Mouse (Mus musculus) liver, embryonic 13.5 days (tissue): ENCODE results near the gene Krtap3-3. TPM values are rescaled to one million over a fixed set of nuclear protein-coding genes. Genes with fewer than 3 reads are reported as not detected.
A peak's percentile ranks its signal among the peaks of the same experiment; 100 is the strongest.
"Not testable (repeated sequence)": the region's sequence is repeated elsewhere in the genome, so short reads cannot be mapped to it uniquely, and the experiment has no call there.

ENCODE experiments used
- ATAC-seq: fragments of 200-750 bp; cut with Nextera tagmentation; 2 replicates; pipeline ENCODE4 v1.8.0; 2017; ENCODE audit warnings: low read depth, mild to moderate bottlenecking, moderate number of reproducible peaks, moderate library complexity
- DNase-seq: peaks from one replicate; pipeline ENCODE4 v3.0.0; 2022
- H3K27ac ChIP-seq: fragments of 300-500 bp; sonication (generic); 2 replicates; pipeline ENCODE4 v1.5.1; 2015; ENCODE audit warnings: moderate library complexity, mild to moderate bottlenecking, inconsistent platforms
- H3K27me3 ChIP-seq: fragments of 300-500 bp; sonication (generic); 2 replicates; pipeline ENCODE4 v1.6.1; 2015; ENCODE audit warnings: mild to moderate bottlenecking, inconsistent platforms
- H3K36me3 ChIP-seq: fragments of 300-500 bp; sonication (generic); 2 replicates; pipeline ENCODE4 v1.6.1; 2015; ENCODE audit warnings: mild to moderate bottlenecking, inconsistent platforms
- H3K4me1 ChIP-seq: fragments of 300-500 bp; sonication (generic); replicated peaks from 2 replicates; pipeline ENCODE4 v1.6.1; 2015; ENCODE audit warnings: inconsistent platforms
- H3K4me2 ChIP-seq: fragments of 300-500 bp; sonication (generic); 2 replicates; pipeline ENCODE4 v1.6.1; 2015; ENCODE audit warnings: inconsistent platforms, mild to moderate bottlenecking, moderate library complexity
- H3K4me3 ChIP-seq: fragments of 300-500 bp; sonication (generic); replicated peaks from 2 replicates; pipeline ENCODE4 v1.5.1; 2015; ENCODE audit warnings: mild to moderate bottlenecking, inconsistent platforms
- H3K9ac ChIP-seq: fragments of 300-500 bp; sonication (generic); 2 replicates; pipeline ENCODE4 v1.6.1; 2015; ENCODE audit warnings: mild to moderate bottlenecking, inconsistent platforms
- H3K9me3 ChIP-seq: fragments of 300-500 bp; sonication (generic); replicated peaks from 2 replicates; pipeline ENCODE4 v1.6.1; 2016; ENCODE audit warnings: inconsistent platforms
- WGBS: fragments of 180-500 bp; shearing (Covaris S2); methylation state at CpG from one replicate; pipeline ENCODE4 v1.1.7; 2015; ENCODE audit not compliant: insufficient replicate concordance; 5-methylcytosine and 5-hydroxymethylcytosine counted together
- polyA plus RNA-seq: library from polyadenylated mRNA; unstranded; fragments of >200 nt; fragmentation: Nextera tagmentation; extraction: Ambion mirVana; gene quantifications from 2 replicates; pipeline ENCODE4 v1.2.1, GENCODE M21; 2015

The Krtap3-3 gene
- not detected in 2 replicates for polyA plus RNA-seq

DNA sequence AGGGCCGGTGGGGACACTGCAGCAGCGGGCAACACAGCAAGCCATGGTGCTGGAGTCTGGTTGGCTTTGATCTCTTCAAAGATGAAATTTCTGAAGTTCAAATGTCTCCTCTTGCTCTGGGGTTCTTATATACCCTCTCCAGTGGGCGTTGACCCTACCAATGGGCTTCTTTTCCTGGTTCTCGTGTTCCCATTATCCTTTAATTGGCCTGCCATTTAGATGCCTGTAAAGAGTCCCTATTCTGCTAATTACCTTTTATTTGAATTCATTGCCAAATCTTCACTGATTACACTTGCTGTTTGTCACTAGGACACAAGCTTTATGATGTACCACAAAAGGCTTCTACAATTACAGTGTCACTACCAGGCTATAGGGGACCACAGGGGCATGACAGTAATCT, at the start of gene Krtap3-3:
Krtap3-3 (minus strand) TSS at position 101 of the 400 bp plus-strand sequence.
- H3K4me2 ChIP-seq: no peak within 1 kb of the TSS
- no peak within 1 kb of the TSS for H3K4me3 ChIP-seq
- H3K27me3 ChIP-seq: no peaks in the 10 kb centered on the region
- H3K4me1 ChIP-seq: no peaks in the 10 kb centered on the region
- no peak within 1 kb of the TSS for H3K9ac ChIP-seq
- DNase-seq (no peak), ATAC-seq (no peak)
- H3K36me3 ChIP-seq: no peaks in the 10 kb centered on the region
- no peak within 1 kb of the TSS for H3K27ac ChIP-seq
- WGBS: 48% methylated on average over 4 of the region's 4 CpGs
- no peaks in the 10 kb centered on the region for H3K9me3 ChIP-seq

DNA sequence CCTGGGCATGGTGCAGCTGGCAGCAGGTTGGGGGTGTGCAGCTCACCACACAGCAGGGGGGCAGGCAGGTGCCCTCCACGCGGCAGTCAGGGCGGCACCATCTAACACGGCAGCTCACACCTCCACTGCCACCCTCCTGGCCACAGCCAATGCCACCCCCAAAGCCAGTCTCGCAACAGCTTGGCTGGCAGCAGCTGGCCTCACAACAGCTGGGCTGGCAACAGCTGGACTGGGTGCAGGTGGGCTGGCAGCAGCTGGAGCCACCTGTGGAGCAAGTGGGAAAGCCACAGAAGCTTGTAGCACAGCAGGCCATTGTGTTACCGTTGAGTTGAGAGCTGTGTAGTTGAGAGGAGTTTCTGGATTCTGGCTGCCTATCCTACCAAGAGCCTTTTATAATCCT, 47.1 kb upstream of the Krtap3-3 start, which contains the start of gene Krtap9-3:
Krtap9-3 (minus strand) TSS at position 364 of the 400 bp plus-strand sequence.
- H3K4me1 ChIP-seq, H3K4me2 ChIP-seq, H3K36me3 ChIP-seq, DNase-seq, H3K27me3 ChIP-seq, H3K9me3 ChIP-seq, ATAC-seq, H3K9ac ChIP-seq, H3K4me3 ChIP-seq, H3K27ac ChIP-seq: not testable (repeated sequence)
- 67% methylated on average over 6 of the region's 6 CpGs for WGBS

GRCm38 (mm10) chr11:99590981-99591380, 40.3 kb upstream of the Krtap3-3 start, which contains the start of gene Krtap1-3:
Krtap1-3 (minus strand) TSS chr11:99591339.
- Histone ChIP-seq H3K4me3 (no peak within 1 kb of the TSS), H3K27ac (no peak within 1 kb of the TSS), H3K27me3 (no peaks in the 10 kb centered on the region), H3K4me1 (no peaks in the 10 kb centered on the region), H3K9me3 (no peaks in the 10 kb centered on the region), H3K9ac (no peak within 1 kb of the TSS), H3K4me2 (no peak within 1 kb of the TSS), H3K36me3 (no peaks in the 10 kb centered on the region)
- ATAC-seq: no peak
- DNase-seq: no peak
- 75% methylated on average over 6 of the region's 6 CpGs for WGBS

- no peaks in the 10 kb centered on the region for H3K9me3 ChIP-seq
- no peaks in the 10 kb centered on the region for H3K4me1 ChIP-seq
- no peak overlapping the region for H3K27ac ChIP-seq
- no peak overlapping the region for H3K4me3 ChIP-seq
- DNase-seq: no peak
- no peaks in the 10 kb centered on the region for H3K27me3 ChIP-seq
- WGBS: 74% methylated on average over 7 of the region's 7 CpGs
- no peak for ATAC-seq
- H3K36me3 ChIP-seq: no peaks in the 10 kb centered on the region
- no peak overlapping the region for H3K4me2 ChIP-seq
- H3K9ac ChIP-seq: no peak overlapping the region
Observed at GRCm38 (mm10) chr11:99585096-99585495, 34.4 kb upstream of the Krtap3-3 start.

GRCm38 (mm10) chr11:99583245-99583704, 32.6 kb upstream of the Krtap3-3 start, which contains the start of gene Krtap1-4:
Krtap1-4 (minus strand) TSS chr11:99583654.
- DNase-seq (no peak), ATAC-seq (no peak)
- no peaks in the 10 kb centered on the region for H3K9me3 ChIP-seq
- H3K27me3 ChIP-seq: no peaks in the 10 kb centered on the region
- H3K4me3 ChIP-seq: no peak within 1 kb of the TSS
- no peaks in the 10 kb centered on the region for H3K4me1 ChIP-seq
- H3K27ac ChIP-seq: no peak within 1 kb of the TSS
- WGBS: 62% methylated on average over 5 of the region's 5 CpGs
- no peak within 1 kb of the TSS for H3K4me2 ChIP-seq
- no peak within 1 kb of the TSS for H3K9ac ChIP-seq
- H3K36me3 ChIP-seq: no peaks in the 10 kb centered on the region

DNA sequence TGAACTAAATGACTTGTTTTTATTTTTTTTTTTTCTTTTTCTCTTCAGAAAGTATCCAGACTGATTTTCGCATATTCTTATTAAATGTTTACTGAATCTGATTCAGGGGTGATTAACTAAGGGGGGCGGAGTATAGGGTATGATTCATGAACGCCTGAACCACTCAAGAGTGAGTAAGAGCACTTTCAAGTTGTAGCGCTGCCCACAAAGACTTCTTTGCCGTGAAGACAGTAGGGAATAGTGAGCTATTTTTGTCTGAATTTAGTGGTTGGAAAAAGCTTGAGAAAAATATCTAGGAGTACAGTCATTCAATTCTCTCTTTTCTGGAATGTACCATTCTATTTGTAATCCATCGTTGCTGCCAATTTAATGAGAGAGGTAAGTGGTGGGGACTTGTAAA, 30.9 kb upstream of the Krtap3-3 start:
- H3K36me3 ChIP-seq: no peaks in the 10 kb centered on the region
- H3K27me3 ChIP-seq: no peaks in the 10 kb centered on the region
- no peaks in the 10 kb centered on the region for H3K9me3 ChIP-seq
- ATAC-seq (no peak), DNase-seq (no peak)
- H3K4me2 ChIP-seq: no peak overlapping the region
- H3K4me3 ChIP-seq: no peak overlapping the region
- H3K27ac ChIP-seq: no peak overlapping the region
- H3K9ac ChIP-seq: no peak overlapping the region
- 63% methylated on average over 6 of the region's 6 CpGs for WGBS
- H3K4me1 ChIP-seq: no peaks in the 10 kb centered on the region

DNA sequence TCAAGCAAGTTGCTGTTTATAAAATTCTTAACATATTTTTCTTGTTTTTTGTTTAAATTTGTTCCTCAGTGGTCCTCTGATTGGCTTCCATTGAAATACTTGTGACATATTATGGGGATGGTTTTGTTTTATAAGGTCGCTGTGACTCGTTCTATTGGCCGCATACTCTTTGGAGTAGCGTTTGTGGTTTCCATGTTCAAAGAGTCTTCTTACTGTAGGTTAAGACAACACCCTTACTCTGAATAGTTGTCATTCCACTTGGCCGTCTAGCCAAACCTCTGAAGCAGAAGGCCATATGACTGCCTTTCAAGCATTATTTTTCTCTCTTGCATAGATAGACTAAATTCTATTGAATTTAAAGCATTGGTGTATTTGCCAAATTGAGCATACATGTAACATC, 30.4 kb upstream of the Krtap3-3 start:
- Histone ChIP-seq H3K4me2 (no peak overlapping the region), H3K4me1 (no peaks in the 10 kb centered on the region), H3K9ac (no peak overlapping the region), H3K9me3 (no peaks in the 10 kb centered on the region), H3K4me3 (no peak overlapping the region), H3K27me3 (no peaks in the 10 kb centered on the region), H3K36me3 (no peaks in the 10 kb centered on the region), H3K27ac (no peak overlapping the region)
- DNase-seq (no peak), ATAC-seq (no peak)
- WGBS: 72% methylated on average over 5 of the region's 5 CpGs

- WGBS: 72% methylated on average over 6 of the region's 6 CpGs
Observed at GRCm38 (mm10) chr11:99580636-99581035, 30.0 kb upstream of the Krtap3-3 start, which contains the start of gene Krtap1-5. Krtap1-5 (minus strand) TSS chr11:99581016.

DNA sequence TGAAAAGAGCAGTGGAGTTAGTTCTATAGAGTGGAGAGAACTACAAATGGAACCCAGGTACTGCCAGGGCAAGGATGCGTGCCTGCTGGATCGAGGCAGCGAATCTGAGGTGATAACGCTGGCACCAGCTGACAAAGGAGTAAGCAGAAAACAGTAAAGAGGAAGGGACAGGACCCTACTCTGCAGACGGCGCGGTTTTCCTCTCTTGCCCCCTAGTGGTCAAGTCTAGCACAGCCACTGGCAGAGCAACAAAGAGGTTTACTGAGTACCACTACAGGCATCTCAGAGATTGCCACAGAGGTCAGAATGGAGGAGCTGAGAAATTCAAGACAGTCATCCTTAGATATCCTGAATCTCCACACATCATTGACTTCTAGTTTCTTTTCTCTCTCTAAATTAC, 23.4 kb upstream of the Krtap3-3 start:
- Histone ChIP-seq H3K4me2 (no peak overlapping the region), H3K27me3 (no peaks in the 10 kb centered on the region), H3K4me3 (no peak overlapping the region), H3K27ac (no peak overlapping the region), H3K4me1 (no peaks in the 10 kb centered on the region), H3K9me3 (no peaks in the 10 kb centered on the region), H3K9ac (no peak overlapping the region), H3K36me3 (no peaks in the 10 kb centered on the region)
- ATAC-seq (no peak), DNase-seq (peak; percentile 9)
- 5% methylated on average over 7 of the region's 7 CpGs for WGBS

More at GRCm38 (mm10) chr11:99580636-99581035, 30.0 kb upstream of the Krtap3-3 start, which contains the start of gene Krtap1-5:
- Histone ChIP-seq H3K4me3 (no peak within 1 kb of the TSS), H3K27ac (no peak within 1 kb of the TSS), H3K9me3 (no peaks in the 10 kb centered on the region), H3K36me3 (no peaks in the 10 kb centered on the region), H3K27me3 (no peaks in the 10 kb centered on the region), H3K4me2 (no peak within 1 kb of the TSS), H3K9ac (no peak within 1 kb of the TSS), H3K4me1 (no peaks in the 10 kb centered on the region)
- DNase-seq: no peak
- ATAC-seq: no peak

GRCm38 (mm10) chr11:99573164-99573563, 22.5 kb upstream of the Krtap3-3 start:
- DNase-seq (no peak), ATAC-seq (no peak)
- Histone ChIP-seq H3K9me3 (no peaks in the 10 kb centered on the region), H3K9ac (no peak overlapping the region), H3K36me3 (no peaks in the 10 kb centered on the region), H3K4me3 (no peak overlapping the region), H3K27me3 (no peaks in the 10 kb centered on the region), H3K4me1 (no peaks in the 10 kb centered on the region), H3K4me2 (no peak overlapping the region), H3K27ac (no peak overlapping the region)
- WGBS: 60% methylated on average over 4 of the region's 4 CpGs

DNA sequence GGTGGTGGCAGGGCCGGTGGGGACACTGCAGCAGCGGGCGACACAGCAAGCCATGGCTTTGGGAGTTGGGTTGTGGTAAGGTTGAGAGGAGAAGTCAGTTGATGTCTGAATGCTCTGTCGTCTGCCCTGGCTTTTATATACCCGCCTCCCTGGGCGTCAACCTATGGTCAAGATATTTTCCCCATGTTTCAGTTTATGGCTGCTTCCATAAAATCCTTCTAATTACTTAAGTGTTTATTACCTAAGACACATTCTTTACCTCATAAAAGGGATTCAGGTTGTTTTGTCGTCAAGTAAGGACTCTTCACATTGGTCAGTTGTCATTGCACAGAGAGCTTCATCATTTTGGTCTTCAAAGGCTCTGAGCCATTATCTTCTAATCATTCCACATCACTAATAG, 15.9 kb upstream of the Krtap3-3 start, which contains the start of gene Krtap3-1:
Krtap3-1 (minus strand) TSS at position 101 of the 400 bp plus-strand sequence.
- Histone ChIP-seq H3K4me3 (no peak within 1 kb of the TSS), H3K9ac (no peak within 1 kb of the TSS), H3K4me1 (no peaks in the 10 kb centered on the region), H3K27me3 (no peaks in the 10 kb centered on the region), H3K27ac (no peak within 1 kb of the TSS), H3K36me3 (no peaks in the 10 kb centered on the region), H3K9me3 (no peaks in the 10 kb centered on the region), H3K4me2 (no peak within 1 kb of the TSS)
- no peak for DNase-seq
- WGBS: 77% methylated on average over 7 of the region's 7 CpGs
- ATAC-seq: no peak

GRCm38 (mm10) chr11:99562580-99562979, 11.9 kb upstream of the Krtap3-3 start:
- no peak overlapping the region for H3K4me3 ChIP-seq
- no peaks in the 10 kb centered on the region for H3K36me3 ChIP-seq
- DNase-seq (no peak), ATAC-seq (no peak)
- H3K9ac ChIP-seq: no peak overlapping the region
- H3K4me2 ChIP-seq: no peak overlapping the region
- H3K27me3 ChIP-seq: no peaks in the 10 kb centered on the region
- no peak overlapping the region for H3K27ac ChIP-seq
- no peaks in the 10 kb centered on the region for H3K9me3 ChIP-seq
- 66% methylated on average over 6 of the region's 6 CpGs for WGBS
- no peaks in the 10 kb centered on the region for H3K4me1 ChIP-seq
